Mouse (Mus musculus): ENCODE measurements at regions not wholly inside any gene's neighbourhood (a gene's known extent, or its start where the extent isn't known, plus 50 kb on each side); places are given as distances from the start of the nearest gene placed in this dataset.

DNA sequence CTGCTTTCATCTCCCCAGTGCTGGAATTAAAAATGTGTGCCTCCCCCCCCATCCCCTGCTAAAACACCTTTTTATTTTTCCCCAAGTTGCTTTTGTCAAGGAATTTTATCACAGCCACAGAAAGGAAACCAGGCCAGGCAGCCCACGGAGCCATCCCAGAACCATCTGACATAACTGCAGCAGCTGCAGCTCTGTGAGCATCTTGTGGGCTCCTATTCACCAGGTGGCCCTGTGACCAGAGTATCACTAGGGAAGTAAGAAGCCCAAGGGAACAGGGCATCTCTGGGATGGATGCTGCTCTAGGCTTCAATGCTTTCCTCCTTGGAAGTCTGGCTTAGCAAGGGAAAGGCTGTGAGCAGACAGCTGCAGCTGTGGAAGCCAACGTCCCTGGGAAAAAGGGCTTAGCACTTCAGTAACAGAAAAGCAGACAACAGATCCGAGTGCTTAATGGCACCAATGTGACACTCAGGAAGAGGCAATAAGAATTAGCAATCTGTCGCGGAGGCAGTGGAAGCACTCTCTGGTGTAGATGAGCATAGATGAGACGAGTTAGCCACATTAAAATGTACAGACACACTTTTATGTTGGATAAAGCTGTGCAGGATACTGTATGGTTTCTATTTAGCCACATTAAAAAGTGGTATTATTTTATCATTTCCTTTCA, 1183.0 kb downstream of the 4930447A16Rik start:
- DNase-seq (ENCODE audit: low read depth) = no peak

- DNase-seq (ENCODE audit: low read depth) = no peak
These were observed 1184.2 kb downstream of the 4930447A16Rik start for GRCm38 (mm10) chr15:38609522-38609921.
